ENCODE assay signal across 21 mouse cellular contexts in the genomic region with DNA sequence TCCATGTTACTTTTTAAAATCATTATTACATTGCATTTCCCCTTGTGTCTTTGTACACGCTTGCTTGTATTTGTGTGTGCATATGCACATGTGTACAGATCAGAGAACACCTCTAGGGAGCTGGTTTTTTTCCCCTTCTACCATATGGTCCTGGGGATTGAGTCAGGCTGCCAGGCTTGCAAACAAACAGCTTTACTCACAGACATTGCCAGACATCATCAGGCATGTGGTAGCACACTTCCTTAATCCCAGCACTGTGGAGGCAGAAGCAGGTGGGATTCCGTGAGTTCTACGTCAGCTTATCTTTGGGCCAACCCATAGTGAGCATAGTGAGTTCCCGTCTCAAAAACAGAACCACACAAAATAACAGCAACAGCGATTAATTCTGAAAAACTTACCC. TPM values are rescaled to one million over a fixed set of nuclear protein-coding genes. Genes with fewer than 3 reads are reported as not detected.
A peak's percentile ranks its signal among the peaks of the same experiment; 100 is the strongest.
DNase-seq lines count a peak whose midpoint lies in the region; ATAC-seq and TF ChIP-seq lines count a peak whose summit lies in the region.
"Had no signal": no experiment of that assay in that cellular context is flagged by ENCODE, and none has a peak within 500 bp of the region (broad histone marks: within the 10 kb centered on the region; RNA-seq: fewer than 3 reads in every experiment).

No protein-coding gene starts in this region.

- no peaks in the 10 kb centered on the region for H3K9me3 ChIP-seq in forebrain, embryonic 14.5 days (replicated peaks; ENCODE audit: control insufficient read depth, low read length)
- no peaks in the 10 kb centered on the region for H3K9me3 ChIP-seq in forebrain, embryonic 16.5 days (ENCODE audit: control insufficient read depth, low read length)
- H3K9me3 ChIP-seq in lung, postnatal 0 days (ENCODE audit: low read length): no peaks in the 10 kb centered on the region
- no peaks in the 10 kb centered on the region for H3K9me3 ChIP-seq in liver, embryonic 11.5 days (ENCODE audit: control insufficient read depth, low read length)
- H3K9me3 ChIP-seq: embryonic facial prominence, embryonic 10.5 days; embryonic facial prominence, embryonic 12.5 days; forebrain, embryonic 13.5 days; G1E had no signal

- DNase-seq in forebrain, embryonic 14.5 days (ENCODE audit: low spot score): peak; percentile 56
- DNase-seq in lung, postnatal 0 days (ENCODE audit: low spot score): no peak
- no peak for DNase-seq in lung, postnatal 14 days
- DNase-seq in liver, embryonic 11.5 days (ENCODE audit: low spot score): no peak
- DNase-seq: adrenal gland, adult 8-10 months; adrenal gland, postnatal 14 days; adrenal gland, postnatal 36 days; B cell, adult 2 months; cerebellum, adult 11-12 months; cerebellum, adult 2 months; cerebellum, adult 9-10 months; forebrain, postnatal 0 days had no signal

- peaks cover 9% of the 10 kb centered on the region for H3K4me1 ChIP-seq in forebrain, embryonic 14.5 days (ENCODE audit: control insufficient read depth, insufficient read depth, low read length)
- peaks cover 13% of the 10 kb centered on the region for H3K4me1 ChIP-seq in forebrain, embryonic 16.5 days (replicated peaks; ENCODE audit: control insufficient read depth, insufficient read depth, low read length)
- peaks cover 4% of the 10 kb centered on the region for H3K4me1 ChIP-seq in lung, postnatal 0 days (ENCODE audit: insufficient read depth, low read depth, low read length)
- no peaks in the 10 kb centered on the region for H3K4me1 ChIP-seq in liver, embryonic 11.5 days (replicated peaks; ENCODE audit: control insufficient read depth, insufficient read depth, low read length)
- H3K4me1 ChIP-seq: embryonic facial prominence, embryonic 12.5 days had no signal

- no peak overlapping the region for H3K27ac ChIP-seq in forebrain, embryonic 14.5 days (ENCODE audit: low read depth, low read length)
- no peak overlapping the region for H3K27ac ChIP-seq in forebrain, embryonic 16.5 days (ENCODE audit: low read length)
- peak overlapping the region; percentile 72; the same call in 1 of the 2 replicates for H3K27ac ChIP-seq in lung, postnatal 0 days (ENCODE audit: low read length)
- no peak overlapping the region for H3K27ac ChIP-seq in liver, embryonic 11.5 days (ENCODE audit: low read depth, low read length)
- H3K27ac ChIP-seq: embryonic facial prominence, embryonic 10.5 days; embryonic facial prominence, embryonic 12.5 days; forebrain, embryonic 13.5 days had no signal

- peak; percentile 24; the same call in 1 of the 2 replicates for ATAC-seq in forebrain, embryonic 14.5 days
- ATAC-seq in forebrain, embryonic 16.5 days: no peak
- ATAC-seq in lung, postnatal 0 days: no peak
- no peak for ATAC-seq in liver, embryonic 11.5 days (replicated peaks; ENCODE audit: low FRiP score)
- ATAC-seq: activated CD4-positive, CD25-positive, alpha-beta regulatory T cell, adult 4 months; CD4-positive, CD25-positive, alpha-beta regulatory T cell, adult 4 months; forebrain, embryonic 13.5 days; forebrain, postnatal 0 days; Patski had no signal

- no peak overlapping the region for H3K4me3 ChIP-seq in forebrain, embryonic 14.5 days (ENCODE audit: low read depth, low read length)
- H3K4me3 ChIP-seq in forebrain, embryonic 16.5 days (replicated peaks; ENCODE audit: low read length): no peak overlapping the region
- no peak overlapping the region for H3K4me3 ChIP-seq in lung, postnatal 0 days (ENCODE audit: low read depth, low read length)
- H3K4me3 ChIP-seq in liver, embryonic 11.5 days (ENCODE audit: low read depth, low read length): no peak overlapping the region
- H3K4me3 ChIP-seq: embryonic facial prominence, embryonic 10.5 days; embryonic facial prominence, embryonic 12.5 days; forebrain, embryonic 13.5 days had no signal

- no peak for TF ChIP-seq EP300 in lung, postnatal 0 days (IDR thresholded peaks at IDR 0.05)

- WGBS in forebrain, embryonic 14.5 days: 86% methylated on average over 5 of the region's 5 CpGs
- 74% methylated on average over 5 of the region's 5 CpGs for WGBS in forebrain, embryonic 16.5 days
- 86% methylated on average over 5 of the region's 5 CpGs for WGBS in lung, postnatal 0 days
- WGBS in liver, embryonic 11.5 days: 87% methylated on average over 5 of the region's 5 CpGs

- no peak overlapping the region for H3K4me2 ChIP-seq in forebrain, embryonic 14.5 days (ENCODE audit: low read length)
- no peak overlapping the region for H3K4me2 ChIP-seq in forebrain, embryonic 16.5 days (ENCODE audit: low read length)
- H3K4me2 ChIP-seq in lung, postnatal 0 days (replicated peaks; ENCODE audit: low read depth, low read length): no peak overlapping the region
- H3K4me2 ChIP-seq in liver, embryonic 11.5 days: no peak overlapping the region
- H3K4me2 ChIP-seq: embryonic facial prominence, embryonic 12.5 days; forebrain, embryonic 13.5 days had no signal

- no peaks in the 10 kb centered on the region for H3K27me3 ChIP-seq in forebrain, embryonic 14.5 days (replicated peaks; ENCODE audit: control insufficient read depth, insufficient read depth, low read length)
- H3K27me3 ChIP-seq in forebrain, embryonic 16.5 days (replicated peaks; ENCODE audit: control insufficient read depth, insufficient read depth, low read length): no peaks in the 10 kb centered on the region
- no peaks in the 10 kb centered on the region for H3K27me3 ChIP-seq in lung, postnatal 0 days (replicated peaks; ENCODE audit: insufficient read depth, low read length)
- no peaks in the 10 kb centered on the region for H3K27me3 ChIP-seq in liver, embryonic 11.5 days (replicated peaks; ENCODE audit: control insufficient read depth, insufficient read depth, low read length)
- H3K27me3 ChIP-seq: CH12.LX; embryonic facial prominence, embryonic 12.5 days; forebrain, embryonic 13.5 days; Patski had no signal

- no peak for TF ChIP-seq CTCF in lung, postnatal 0 days (IDR thresholded peaks at IDR 0.05)

- no peak overlapping the region for H3K9ac ChIP-seq in forebrain, embryonic 14.5 days (ENCODE audit: low read length)
- H3K9ac ChIP-seq in forebrain, embryonic 16.5 days (replicated peaks; ENCODE audit: low read depth, low read length): no peak overlapping the region
- H3K9ac ChIP-seq in lung, postnatal 0 days (replicated peaks; ENCODE audit: low read depth): no peak overlapping the region
- H3K9ac ChIP-seq in liver, embryonic 11.5 days (ENCODE audit: low read depth, low read length): no peak overlapping the region
- H3K9ac ChIP-seq: embryonic facial prominence, embryonic 12.5 days; forebrain, embryonic 13.5 days; forebrain, postnatal 0 days had no signal

- H3K36me3 ChIP-seq in forebrain, embryonic 14.5 days (ENCODE audit: control insufficient read depth, insufficient read depth, low read length): peaks cover 36% of the 10 kb centered on the region
- H3K36me3 ChIP-seq in forebrain, embryonic 16.5 days (ENCODE audit: control insufficient read depth, insufficient read depth): no peaks in the 10 kb centered on the region
- peaks cover 8% of the 10 kb centered on the region for H3K36me3 ChIP-seq in lung, postnatal 0 days (ENCODE audit: insufficient read depth, low read length)
- peaks cover 5% of the 10 kb centered on the region; the same call in 1 of the 2 replicates for H3K36me3 ChIP-seq in liver, embryonic 11.5 days (ENCODE audit: control insufficient read depth, insufficient read depth, low read length)

RNA-seq across cellular contexts. Expression of a gene that starts 33.4 kb away (rescaled TPM):
- polyA plus RNA-seq in forebrain, embryonic 14.5 days (2014; fragmentation: Nextera tagmentation; extraction: Ambion mirVana): 1.6 TPM in 2 replicates
- polyA plus RNA-seq in forebrain, embryonic 16.5 days (2015; fragmentation: Nextera tagmentation; extraction: Ambion mirVana): 1.7 and 1.8 TPM in 2 replicates
- 6.0 and 7.1 TPM in 2 replicates for polyA plus RNA-seq in lung, postnatal 0 days (2015; fragmentation: Nextera tagmentation; extraction: Ambion mirVana)
- 0.61 and 0.97 TPM in 2 replicates for polyA plus RNA-seq in liver, embryonic 11.5 days (2014; fragmentation: Nextera tagmentation; extraction: Ambion mirVana)
- polyA plus RNA-seq: G1E had no signal
